Mouse (Mus musculus) left cerebral cortex, adult 2 months (tissue): ENCODE results near the gene Gtf2f1. TPM values are rescaled to one million over a fixed set of nuclear protein-coding genes. Genes with fewer than 3 reads are reported as not detected.
"Not testable (repeated sequence)": the region's sequence is repeated elsewhere in the genome, so short reads cannot be mapped to it uniquely, and the experiment has no call there.

Experiments
- DNase-seq, 2 experiments: peaks; one replicate each; pipeline ENCODE4 v3.0.0; 2021 to 2022; ENCODE audit warnings: low spot score in 2 of 2, mixed read lengths in 1 of 2; ENCODE audit errors: extremely low spot score in 1 of 2
- H3K27ac ChIP-seq: fragments of 200-600 bp; 2 replicates; pipeline ENCODE4 v1.8.1; 2022
- H3K4me3 ChIP-seq: fragments of 200-600 bp; 2 replicates; pipeline ENCODE4 v1.8.1; 2022
- CTCF ChIP-seq: fragments of 200-600 bp; IDR thresholded peaks from 2 replicates; pipeline ENCODE4 v1.8.1; 2022; ENCODE audit warnings: antibody characterized with exemption, mild to moderate bottlenecking, moderate library complexity
- intact Hi-C: fragments of 180-260 bp; cut with DNase I; formaldehyde crosslinking; loops from one replicate; pipeline ENCODE4 v1.15.1; 2025
- long read RNA-seq, 2 experiments: library from polyadenylated mRNA; stranded (forward); transcript quantifications; one replicate each; pipeline ENCODE4 v2.0.0; 2021; ENCODE audit warnings: borderline mapping rate in 2 of 2
- total RNA-seq, 2 experiments: library from RNA; stranded (reverse); gene quantifications; 2 replicates each; pipeline ENCODE4 v1.2.3; 2021

Gtf2f1 gene
- total RNA-seq = 10 to 100 TPM; 61.0 to 61.2 TPM
- long read RNA-seq, experiment 1, transcript Gtf2f1-201 (13 exons, 1,717 nt) = major isoform, 66 of 88 reads
- long read RNA-seq, experiment 1, partial matches to known transcripts = 6 of 88 reads
- long read RNA-seq, experiment 1, other reads (novel, unspliced or antisense) = 16 of 88 reads
- long read RNA-seq, experiment 2, transcript Gtf2f1-201 (13 exons, 1,717 nt) = major isoform, 37 of 49 reads
- long read RNA-seq, experiment 2, partial matches to known transcripts = 3 of 49 reads
- long read RNA-seq, experiment 2, other reads (novel, unspliced or antisense) = 9 of 49 reads

- H3K4me3 ChIP-seq = peak within 1 kb of the TSS; percentile 82
- intact Hi-C loops = loop anchor here (1.0 kb wide), 2 partner anchors 20 to 21 kb away; partner anchors contain the start of genes Clpp and Khsrp
- H3K27ac ChIP-seq = peak within 1 kb of the TSS; percentile 99
- peak; percentile 91 to 94 for DNase-seq
- no peak; the same call in 1 of the 2 replicates for TF ChIP-seq CTCF
Measured at GRCm38 (mm10) chr17:57011236-57012141, at the start of gene Gtf2f1, which contains the start of gene Gm17949. Gene Gtf2f1, minus strand, starts transcription at chr17:57011288. Gene Gm17949, plus strand, starts transcription at chr17:57011469.

GRCm38 (mm10) chr17:57060231-57060801, 49.2 kb upstream of the Gtf2f1 start:
- Histone ChIP-seq H3K4me3 (peak overlapping the region; percentile 97), H3K27ac (peak overlapping the region; percentile 92)
- intact Hi-C loops = loop anchor here (1.0 to 2.0 kb wide), 3 partner anchors 27 to 186 kb away; partner anchors contain the start of gene Tubb4a
- DNase-seq = peak; percentile 93 to 95
- peak; percentile 78 for TF ChIP-seq CTCF

DNA sequence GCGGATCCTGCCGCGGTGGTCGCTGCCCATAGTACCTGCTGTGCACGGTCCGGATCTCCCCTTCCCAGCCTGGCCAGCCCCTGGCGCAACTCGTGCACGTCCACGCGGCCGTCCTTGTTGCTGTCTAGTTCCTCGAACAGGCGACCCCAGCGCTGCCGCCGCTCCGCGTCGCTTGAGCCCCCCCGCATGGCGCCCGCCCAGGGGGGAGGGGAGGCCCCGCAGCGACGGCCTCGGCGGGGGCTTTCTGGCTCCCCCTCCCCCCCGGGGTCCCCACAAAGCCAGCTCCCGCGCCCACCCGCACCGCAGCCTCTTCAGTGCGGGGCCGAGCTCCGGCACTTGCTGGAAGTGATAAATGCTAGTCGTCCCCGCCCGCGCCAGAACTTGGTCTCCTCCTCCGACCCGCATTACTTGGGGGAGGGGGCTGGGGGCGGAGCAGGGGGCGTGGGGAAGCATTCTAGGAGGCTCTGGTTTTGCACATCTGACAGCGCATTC, 48.4 kb upstream of the Gtf2f1 start, which contains the start of gene Slc25a23:
Gene Slc25a23 (minus strand): TSS at position 378 of the 492 bp plus-strand sequence.
- TF ChIP-seq CTCF = no peak
- DNase-seq = peak; percentile 74 to 79
- H3K27ac ChIP-seq = peak within 1 kb of the TSS; percentile 92
- H3K4me3 ChIP-seq = peak within 1 kb of the TSS; percentile 97
- intact Hi-C loops = no loop called here

- no peak for TF ChIP-seq CTCF
- peak within 1 kb of the TSS; percentile 92 for H3K27ac ChIP-seq
- peak in 1 of 2 experiments; percentile 33 for DNase-seq
- intact Hi-C loops = loop anchor here (1.0 kb wide), 1 partner anchor 68 kb away; no protein-coding TSS in a partner anchor
- H3K4me3 ChIP-seq = peak within 1 kb of the TSS; percentile 97
Measured at GRCm38 (mm10) chr17:57058891-57059485, 47.9 kb upstream of the Gtf2f1 start, which contains the start of gene Crb3. Gene Crb3, plus strand, starts transcription at chr17:57059105.

DNA sequence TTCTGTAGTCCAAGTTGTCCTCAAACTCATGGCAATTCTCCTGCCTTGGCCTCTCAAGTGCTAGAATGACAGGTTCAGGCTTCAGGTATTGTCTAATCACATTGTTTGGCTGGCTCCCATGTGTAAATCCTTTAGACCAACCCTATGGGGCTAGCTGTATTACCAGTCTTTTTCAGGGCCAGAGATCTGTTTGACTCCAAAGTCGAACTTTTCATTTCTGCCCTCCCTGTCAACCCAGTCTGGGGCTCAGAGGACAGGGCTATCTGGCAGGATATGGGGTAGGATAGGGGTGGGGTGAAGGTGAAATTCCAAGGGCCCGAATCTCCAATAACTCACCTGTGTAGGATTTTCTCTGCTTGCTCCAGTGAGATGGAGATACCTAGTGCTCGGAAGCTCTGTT, 45.2 kb upstream of the Gtf2f1 start:
- no peak for DNase-seq
- Histone ChIP-seq H3K4me3 (no peak overlapping the region), H3K27ac (no peak overlapping the region)
- intact Hi-C loops = no loop called here
- TF ChIP-seq CTCF = no peak

GRCm38 (mm10) chr17:57051679-57052078, 40.6 kb upstream of the Gtf2f1 start:
- DNase-seq, intact Hi-C loops, H3K27ac ChIP-seq, H3K4me3 ChIP-seq: not testable (repeated sequence)
- TF ChIP-seq CTCF = peak; percentile 12

GRCm38 (mm10) chr17:57048816-57049215, 37.7 kb upstream of the Gtf2f1 start:
- no peak for DNase-seq
- intact Hi-C loops = no loop called here
- no peak for TF ChIP-seq CTCF
- Histone ChIP-seq H3K27ac (no peak overlapping the region), H3K4me3 (no peak overlapping the region)

DNA sequence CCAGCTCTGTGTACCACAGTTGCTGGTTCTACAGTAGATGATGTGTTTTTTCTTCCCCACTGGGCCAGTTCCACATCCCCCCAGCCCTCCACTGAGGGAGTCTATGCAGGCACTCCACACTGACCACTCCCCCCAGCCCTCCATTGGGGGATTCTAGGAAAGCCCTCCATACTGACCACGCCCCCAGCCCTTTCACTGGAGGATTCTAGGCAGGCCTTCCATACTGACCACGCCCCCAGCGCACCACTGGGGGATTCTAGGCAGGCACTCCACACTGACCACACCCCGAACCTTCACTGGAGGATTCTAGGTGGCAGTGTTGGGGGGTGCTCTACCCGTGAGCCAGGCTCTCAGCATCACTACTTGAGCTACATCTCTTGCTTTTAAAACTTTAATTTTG, 36.3 kb upstream of the Gtf2f1 start:
- intact Hi-C loops = no loop called here
- no peak for TF ChIP-seq CTCF
- DNase-seq = no peak
- Histone ChIP-seq H3K27ac (no peak overlapping the region), H3K4me3 (no peak overlapping the region)

GRCm38 (mm10) chr17:57041554-57041953, 30.5 kb upstream of the Gtf2f1 start, which contains the start of gene Slc25a41:
Gene Slc25a41, minus strand, starts transcription at chr17:57041654.
- no peak for DNase-seq
- Histone ChIP-seq H3K4me3 (no peak within 1 kb of the TSS), H3K27ac (no peak within 1 kb of the TSS)
- no peak for TF ChIP-seq CTCF
- intact Hi-C loops = no loop called here

DNA sequence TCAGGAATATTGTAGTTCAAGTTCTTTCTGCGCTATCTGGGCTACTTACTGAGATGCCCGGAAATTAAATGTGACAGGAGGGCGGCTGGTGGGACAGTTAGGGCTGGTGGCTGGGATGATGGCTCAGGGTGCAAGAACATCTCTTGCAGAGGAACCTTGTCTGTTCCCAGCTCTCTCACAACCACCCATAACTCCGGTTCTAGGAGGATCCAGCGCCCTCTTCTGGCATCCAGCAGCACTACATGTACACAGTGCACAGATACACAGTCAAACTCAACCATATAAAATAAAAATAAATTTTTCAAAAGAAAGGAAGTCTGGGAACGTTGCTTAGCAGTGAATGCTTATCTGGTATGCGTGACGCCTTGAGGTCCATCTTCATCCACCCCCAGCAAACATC, 27.9 kb upstream of the Gtf2f1 start:
- DNase-seq = no peak
- TF ChIP-seq CTCF = peak; percentile 17

GRCm38 (mm10) chr17:57032854-57033253, 21.8 kb upstream of the Gtf2f1 start:
- TF ChIP-seq CTCF = no peak
- intact Hi-C loops = loop anchor here (1.0 to 2.0 kb wide), 2 partner anchors 27 to 42 kb away; partner anchors contain the start of gene Clpp
- H3K27ac ChIP-seq = peak overlapping the region; percentile 89
- no peak for DNase-seq
- H3K4me3 ChIP-seq = no peak overlapping the region

More for the DNA sequence above, 27.9 kb upstream of the Gtf2f1 start:
- intact Hi-C loops = no loop called here
- Histone ChIP-seq H3K4me3 (no peak overlapping the region), H3K27ac (no peak overlapping the region)
